ENCODE assay signal across 8 mouse cellular contexts in the genomic region with DNA sequence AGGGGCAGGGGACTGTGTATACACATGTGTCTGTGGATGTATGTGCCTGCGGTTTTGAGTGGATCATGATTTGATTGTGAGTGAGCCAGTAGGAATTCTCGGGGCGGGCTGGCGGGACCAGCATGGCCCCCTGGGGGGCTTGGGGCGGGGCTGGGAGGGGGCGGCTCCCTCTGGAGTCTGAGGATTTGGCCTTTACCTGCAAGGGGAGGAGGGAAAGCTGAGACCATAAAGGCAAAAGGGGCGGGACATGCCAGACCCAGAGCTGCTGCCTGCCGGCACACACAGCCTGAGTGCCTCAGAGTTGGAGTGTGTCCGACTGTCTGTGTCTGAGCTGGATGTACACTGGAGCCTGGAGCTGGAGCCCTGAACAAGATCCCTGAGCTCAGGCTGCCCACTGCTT.
A peak's percentile ranks its signal among the peaks of the same experiment; 100 is the strongest.
DNase-seq lines count a peak whose midpoint lies in the region; ATAC-seq and TF ChIP-seq lines count a peak whose summit lies in the region.

No protein-coding gene starts in this region.

- DNase-seq in ZHBTc4 (ENCODE audit: low read depth, low spot score), result peak; percentile 77
- peak; percentile 27 for DNase-seq in hindbrain, embryonic 11.5 days (ENCODE audit: low spot score)
- peak; percentile 25 for DNase-seq in midbrain, embryonic 10.5 days (ENCODE audit: low spot score)
- DNase-seq in ovary, adult 18-20 months (ENCODE audit: low spot score), result no peak
- DNase-seq in left cerebral cortex, postnatal 4 days, result no peak
- no peak for DNase-seq in gastrocnemius, adult 18-20 months (ENCODE audit: low spot score)
- DNase-seq in left cerebral cortex, adult 11 months (ENCODE audit: low spot score), result no peak

- TF ChIP-seq EP300 in ES-Bruce4 (IDR thresholded peaks at IDR 0.05; ENCODE audit: insufficient read depth, low read depth, low read length), result no peak

- TF ChIP-seq CTCF in ES-Bruce4 (IDR thresholded peaks at IDR 0.05; ENCODE audit: low read depth, low read length), result no peak

- H3K4me3 ChIP-seq in ES-Bruce4 (ENCODE audit: low read depth, low read length), result peak overlapping the region; percentile 34
- H3K4me3 ChIP-seq in hindbrain, embryonic 11.5 days (ENCODE audit: low read depth, low read length), result no peak overlapping the region
- H3K4me3 ChIP-seq in midbrain, embryonic 10.5 days, result peak overlapping the region; percentile 31

- whole genome bisulfite sequencing in hindbrain, embryonic 11.5 days, result 2% methylated on average over 9 of the region's 9 CpGs
- WGBS in midbrain, embryonic 10.5 days, result 2% methylated on average over 9 of the region's 9 CpGs

- no peak overlapping the region; the same call in 1 of the 2 replicates for H3K4me2 ChIP-seq in hindbrain, embryonic 11.5 days (replicated peaks; ENCODE audit: low read depth, low read length)

- no peaks in the 10 kb centered on the region for H3K9me3 ChIP-seq in ES-Bruce4 (replicated peaks; ENCODE audit: control insufficient read depth, insufficient read depth, low read length, poor library complexity, severe bottlenecking)
- no peaks in the 10 kb centered on the region for H3K9me3 ChIP-seq in hindbrain, embryonic 11.5 days (ENCODE audit: control insufficient read depth, low read length)
- 0 out of 2 replicates have a peak, but pooled peaks cover 3% of the 10 kb centered on the region for H3K9me3 ChIP-seq in midbrain, embryonic 10.5 days (replicated peaks)

- no peak overlapping the region for H3K9ac ChIP-seq in ES-Bruce4 (ENCODE audit: low read depth, poor library complexity, severe bottlenecking)
- H3K9ac ChIP-seq in hindbrain, embryonic 11.5 days (ENCODE audit: low read depth, low read length), result peak overlapping the region; percentile 31; the same call in 1 of the 2 replicates

- no peaks in the 10 kb centered on the region for H3K36me3 ChIP-seq in ES-Bruce4 (ENCODE audit: control insufficient read depth, insufficient read depth, low read length, poor library complexity, severe bottlenecking)
- no peaks in the 10 kb centered on the region for H3K36me3 ChIP-seq in hindbrain, embryonic 11.5 days (ENCODE audit: control insufficient read depth, insufficient read depth, low read length)
- H3K36me3 ChIP-seq in midbrain, embryonic 10.5 days, result no peaks in the 10 kb centered on the region

- ATAC-seq in hindbrain, embryonic 11.5 days (ENCODE audit: low FRiP score), result no peak

- H3K4me1 ChIP-seq in ES-Bruce4 (ENCODE audit: control insufficient read depth, insufficient read depth, low read length), result peaks cover 4% of the 10 kb centered on the region
- 0 out of 2 replicates have a peak, but pooled peaks cover 3% of the 10 kb centered on the region for H3K4me1 ChIP-seq in hindbrain, embryonic 11.5 days (replicated peaks; ENCODE audit: control insufficient read depth, insufficient read depth, low read length)
- peaks cover 33% of the 10 kb centered on the region for H3K4me1 ChIP-seq in midbrain, embryonic 10.5 days

- H3K27ac ChIP-seq in ES-Bruce4 (ENCODE audit: insufficient read depth, low read length), result no peak overlapping the region
- H3K27ac ChIP-seq in hindbrain, embryonic 11.5 days (ENCODE audit: low read depth, low read length), result no peak overlapping the region
- H3K27ac ChIP-seq in midbrain, embryonic 10.5 days (replicated peaks), result peak overlapping the region; percentile 24

- H3K27me3 ChIP-seq in ES-Bruce4 (ENCODE audit: control insufficient read depth, insufficient read depth, low read length, poor library complexity, severe bottlenecking), result no peaks in the 10 kb centered on the region
- H3K27me3 ChIP-seq in hindbrain, embryonic 11.5 days (ENCODE audit: control insufficient read depth, insufficient read depth, low read length), result no peaks in the 10 kb centered on the region
- H3K27me3 ChIP-seq in midbrain, embryonic 10.5 days (ENCODE audit: low read depth, poor library complexity, severe bottlenecking), result peaks cover 9% of the 10 kb centered on the region; the same call in 1 of the 2 replicates

- TF ChIP-seq POLR2A in ES-Bruce4 (IDR thresholded peaks at IDR 0.05; ENCODE audit: insufficient read depth, low read length), result no peak

- intact Hi-C loops in left cerebral cortex, postnatal 4 days (cut with DNase I), result no loop called here

Comparison
In these comparisons a context has a peak if more than half of its experiments do, and no peak if none do; other contexts are left out.
1. DNase-seq: peak in ZHBTc4 (single experiment), hindbrain, embryonic 11.5 days (single experiment) and midbrain, embryonic 10.5 days (single experiment); none in ovary, adult 18-20 months (single experiment), left cerebral cortex, postnatal 4 days (single experiment), gastrocnemius, adult 18-20 months (single experiment) and left cerebral cortex, adult 11 months (single experiment).